Mouse (Mus musculus): Measurements from ENCODE around the gene Dbndd1. TPM values are rescaled to one million over a fixed set of nuclear protein-coding genes. Genes with fewer than 3 reads are reported as not detected.
"Not testable (repeated sequence)": the region's sequence is repeated elsewhere in the genome, so short reads cannot be mapped to it uniquely, and the experiment has no call there.

The Dbndd1 gene
- total RNA-seq, 2 experiments from 2014 or later = 0.14 to 0.18 TPM

DNA sequence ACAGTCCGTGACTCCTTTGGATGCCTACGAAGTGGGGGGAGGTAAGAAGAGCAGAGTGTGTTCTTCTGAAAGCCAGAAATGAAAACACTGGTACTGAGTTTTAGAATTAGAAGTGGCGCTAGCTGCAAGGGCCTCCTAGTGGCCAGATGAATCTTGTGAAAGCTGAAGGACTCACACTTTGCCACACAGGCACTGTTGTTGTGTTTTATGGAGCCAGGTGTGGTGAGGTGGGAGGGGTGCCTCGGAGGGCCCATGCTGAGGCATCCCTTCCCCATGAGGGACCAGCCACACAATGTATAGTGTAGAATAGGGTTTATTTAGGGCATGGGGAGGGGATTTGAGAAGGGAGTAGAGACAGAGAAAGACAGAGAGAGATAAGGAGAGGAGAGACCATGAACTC lies 17.6 kb downstream of the Dbndd1 start:
- no peak for DNase-seq

DNA sequence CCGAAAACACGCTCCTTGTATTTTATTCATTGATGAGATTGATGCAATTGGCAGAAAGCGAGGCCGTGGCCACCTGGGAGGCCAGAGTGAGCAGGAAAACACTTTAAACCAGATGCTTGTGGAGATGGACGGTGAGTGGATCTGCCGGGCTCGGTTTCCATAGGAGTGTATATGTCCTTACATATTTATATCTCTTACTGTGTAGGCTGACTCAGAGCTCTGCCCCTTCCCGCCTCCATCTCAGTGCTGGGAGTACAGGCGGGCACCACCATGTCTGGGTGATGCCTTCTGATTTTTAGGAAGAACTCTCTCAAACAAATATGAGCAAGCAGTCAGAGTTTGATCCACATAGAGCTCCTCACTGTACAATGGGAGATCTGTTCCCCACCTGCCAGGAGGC lies 22.4 kb downstream of the Dbndd1 start:
- DNase-seq = no peak

DNA sequence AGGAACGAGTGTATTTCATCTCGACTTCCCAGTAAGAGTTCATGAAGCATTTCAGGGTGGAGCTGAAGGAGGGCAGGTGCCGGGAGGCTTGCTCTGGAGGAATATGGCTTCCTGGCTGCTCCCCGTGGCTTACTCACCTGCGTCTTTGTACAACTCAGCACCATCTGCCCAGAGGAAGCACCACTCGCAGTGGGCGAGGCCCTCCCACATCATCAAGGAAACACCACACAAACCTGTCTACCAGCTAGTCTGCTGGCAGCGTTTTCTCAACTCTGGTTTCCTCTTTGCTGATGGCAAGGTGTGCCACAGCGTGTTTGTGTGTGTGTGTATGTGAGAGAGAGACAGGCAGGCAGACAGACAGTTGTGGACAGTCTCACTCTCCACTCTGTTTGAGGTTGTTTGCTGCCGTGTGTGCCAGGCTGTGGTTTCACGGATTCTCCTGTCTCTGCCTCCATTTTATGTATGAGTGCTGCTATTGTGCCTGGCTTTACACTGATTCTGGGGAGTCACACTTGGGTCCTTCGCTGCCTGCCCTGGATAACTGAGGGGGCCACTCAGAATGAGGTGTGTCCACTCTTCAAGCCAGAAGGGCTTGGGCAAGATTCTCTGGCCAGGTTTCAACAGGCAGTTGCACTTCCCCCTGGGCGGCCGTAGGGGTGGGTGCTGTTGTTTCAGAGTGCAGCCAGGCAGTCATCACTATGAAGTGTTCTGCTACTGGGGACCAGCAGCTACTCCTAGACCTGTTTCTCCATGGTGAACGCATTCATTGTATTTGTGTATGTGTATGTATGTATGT lies 23.8 kb downstream of the Dbndd1 start:
- DNase-seq = no peak

DNA sequence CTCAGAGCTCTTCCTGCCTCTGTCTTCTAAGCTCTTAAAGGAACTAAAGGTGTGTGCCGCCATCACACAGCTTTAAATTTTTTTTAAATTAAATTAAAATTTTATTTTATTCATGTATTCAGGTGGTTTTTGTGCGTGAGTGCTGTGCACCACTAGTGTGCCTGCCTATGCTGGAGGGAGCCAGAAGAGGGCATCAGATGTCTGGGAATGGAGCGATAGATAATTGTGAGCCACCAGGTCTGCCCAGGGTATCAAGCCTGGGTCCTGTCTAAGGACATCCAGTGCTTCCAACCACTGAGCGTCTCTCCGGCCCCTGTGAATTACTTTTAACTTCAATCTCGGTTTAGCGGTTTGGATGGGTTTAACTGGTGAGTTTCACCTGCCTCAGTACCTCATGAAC lies 32.6 kb downstream of the Dbndd1 start:
- DNase-seq = no peak

DNA sequence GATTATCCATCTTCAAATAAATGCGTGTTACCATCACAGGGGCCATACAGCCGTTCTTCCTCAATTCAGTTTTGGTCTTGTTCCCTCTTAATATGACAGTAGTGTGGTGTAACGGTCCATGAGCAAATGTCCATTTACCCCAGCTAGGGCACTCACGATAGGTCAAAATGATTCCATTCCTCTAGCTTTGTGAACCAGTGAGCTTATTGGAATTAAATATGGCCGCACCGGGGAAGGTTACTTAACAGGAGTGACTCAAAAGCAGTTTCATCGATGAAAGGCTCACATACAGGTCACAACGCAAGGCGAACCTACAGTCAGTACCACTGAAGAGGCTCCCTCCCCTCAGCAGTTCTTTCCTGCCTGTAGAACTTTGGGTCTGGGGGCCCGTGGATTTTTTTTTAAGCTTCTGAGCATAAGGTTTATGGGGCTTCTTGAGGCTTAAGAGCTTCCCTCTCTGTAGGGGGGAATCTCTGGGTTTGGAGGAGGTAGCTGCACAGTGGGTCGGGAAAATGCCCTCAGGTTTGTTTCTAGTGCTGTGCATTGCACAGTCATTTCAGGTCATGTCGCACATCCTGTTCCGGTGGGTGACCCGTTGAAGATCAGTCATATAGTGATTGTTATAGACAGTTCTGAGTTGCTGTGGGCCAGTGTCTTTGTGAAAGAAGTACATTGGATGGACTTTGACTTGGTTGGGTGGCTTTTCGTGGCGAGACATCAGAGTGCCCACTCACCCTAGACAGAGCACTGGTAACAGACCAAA lies 36.6 kb downstream of the Dbndd1 start:
- no peak for DNase-seq

DNA sequence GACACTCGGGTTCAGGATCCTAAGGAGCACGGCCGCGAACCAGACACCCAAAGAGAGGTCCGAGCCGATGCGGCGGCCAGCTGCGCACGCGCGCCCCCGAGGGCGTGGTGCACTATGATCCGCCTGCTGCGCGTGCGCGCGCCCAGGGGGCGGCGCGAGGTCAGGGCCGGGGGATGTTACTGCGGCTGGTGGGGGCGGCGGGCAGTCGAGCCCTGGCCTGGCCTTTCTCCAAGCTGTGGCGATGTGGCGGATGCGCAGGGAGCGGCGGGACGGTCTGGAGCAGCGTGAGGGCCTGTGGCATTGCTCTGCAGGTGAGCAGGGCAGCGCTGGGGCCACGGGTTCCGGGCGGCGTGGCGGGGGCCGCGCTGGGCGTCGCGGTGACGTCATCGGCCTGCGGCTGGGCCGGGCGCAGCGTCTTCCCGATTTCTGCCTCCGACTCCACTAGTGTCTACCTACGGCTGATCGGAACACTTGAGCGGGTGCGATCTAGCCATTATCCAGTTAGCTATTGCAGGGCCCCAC lies 37.5 kb downstream of the Dbndd1 start, which contains the start of gene Afg3l1:
Gene Afg3l1, plus strand, starts transcription at position 167 of the 522 bp plus-strand sequence.
- DNase-seq = peak; percentile 94

DNA sequence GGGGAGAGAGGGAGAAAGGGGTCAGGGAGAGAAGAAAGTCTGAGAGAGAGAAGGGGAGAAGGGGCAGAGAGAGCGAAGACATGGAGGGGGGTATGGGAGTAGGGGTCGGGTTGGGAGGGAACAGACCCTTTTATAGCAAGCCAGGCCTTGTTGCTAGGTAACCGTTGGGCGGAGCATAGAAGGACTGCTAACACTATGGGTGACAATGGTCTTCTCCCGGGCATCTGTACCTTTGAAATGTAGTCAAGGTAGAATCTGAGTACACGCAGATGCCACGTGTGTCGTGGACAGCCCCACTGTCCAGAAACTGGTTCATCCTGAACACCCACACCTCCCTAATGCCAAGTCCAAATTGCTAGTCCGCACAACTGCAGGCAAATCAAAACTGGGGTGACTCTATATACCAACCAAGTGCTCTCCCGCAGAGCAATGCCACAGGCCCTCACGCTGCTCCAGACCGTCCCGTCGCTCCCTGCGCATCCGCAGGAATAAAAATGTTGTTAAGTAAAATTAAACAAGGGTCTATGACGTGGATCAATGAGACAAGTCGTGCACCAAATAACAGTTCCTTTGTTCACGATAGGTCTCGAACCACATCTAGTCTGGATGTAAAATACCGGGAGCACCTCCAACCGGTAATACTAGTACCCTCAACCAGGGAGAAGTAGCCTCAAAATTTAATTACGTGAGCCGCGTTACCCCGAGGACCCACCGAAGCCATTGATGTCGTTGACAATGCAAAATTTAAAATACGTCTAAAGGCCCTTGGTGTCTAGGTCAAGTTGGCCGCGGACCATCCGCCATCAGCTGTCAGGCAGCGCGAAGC lies 38.1 kb downstream of the Dbndd1 start:
- DNase-seq = no peak

DNA sequence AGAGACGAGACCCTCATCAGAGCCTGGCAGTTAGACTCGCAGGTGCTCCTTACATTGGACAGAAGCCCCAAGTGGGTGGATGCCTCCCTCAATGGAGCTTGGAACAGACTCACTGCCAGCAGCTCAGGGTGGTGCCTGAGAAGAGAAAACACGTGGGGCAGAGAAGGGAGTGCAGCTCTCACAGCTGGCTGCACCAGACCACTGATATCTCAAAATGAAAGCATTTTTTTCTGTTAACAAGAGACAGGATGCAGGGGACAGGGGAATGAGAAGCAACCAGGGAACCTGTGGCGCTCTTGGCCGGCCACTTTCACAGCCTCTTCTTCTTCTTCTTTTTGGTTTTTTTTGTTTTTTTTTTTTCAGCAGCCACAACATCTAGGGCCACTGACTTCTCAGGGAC lies 40.7 kb downstream of the Dbndd1 start:
- DNase-seq = not testable (repeated sequence)

DNA sequence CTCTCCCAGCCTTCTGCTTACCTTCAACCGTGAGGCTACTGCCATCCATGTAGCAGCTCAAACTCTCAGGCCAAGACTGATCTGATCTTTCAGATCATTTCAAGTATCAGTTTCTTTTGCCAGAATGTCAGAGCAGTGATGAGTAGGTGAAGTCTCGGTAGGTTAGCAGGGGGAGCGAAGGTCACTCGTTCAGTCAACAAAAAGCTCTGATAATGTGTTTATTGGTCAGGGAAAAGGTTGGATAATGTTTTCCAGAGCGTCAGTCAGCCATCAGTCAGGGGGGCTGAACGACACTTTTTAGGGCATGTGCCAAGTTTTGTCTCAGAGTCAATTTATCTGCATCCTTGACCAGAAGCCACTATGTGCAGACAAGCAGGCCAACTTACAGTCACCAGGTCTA lies 42.3 kb downstream of the Dbndd1 start:
- not testable (repeated sequence) for DNase-seq

DNA sequence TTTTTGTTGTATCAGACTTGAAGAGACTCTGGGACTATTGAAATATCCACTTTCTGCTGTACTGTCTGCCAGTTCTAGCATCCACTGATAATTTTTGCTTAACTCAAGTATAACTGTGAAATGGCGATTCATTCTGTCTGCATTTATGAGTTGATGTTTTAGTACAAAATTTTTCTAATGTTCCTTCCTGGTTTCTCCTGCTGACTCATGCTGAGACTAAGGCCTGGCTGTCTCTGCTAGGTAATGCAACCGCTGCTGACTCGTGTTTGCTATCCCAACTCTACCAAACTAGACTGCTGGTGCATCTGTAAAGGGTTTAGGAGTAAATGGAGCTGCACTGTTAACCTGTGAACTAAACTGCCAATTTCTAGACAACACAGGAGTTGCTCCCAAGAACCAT lies 47.8 kb downstream of the Dbndd1 start:
- no peak for DNase-seq

DNA sequence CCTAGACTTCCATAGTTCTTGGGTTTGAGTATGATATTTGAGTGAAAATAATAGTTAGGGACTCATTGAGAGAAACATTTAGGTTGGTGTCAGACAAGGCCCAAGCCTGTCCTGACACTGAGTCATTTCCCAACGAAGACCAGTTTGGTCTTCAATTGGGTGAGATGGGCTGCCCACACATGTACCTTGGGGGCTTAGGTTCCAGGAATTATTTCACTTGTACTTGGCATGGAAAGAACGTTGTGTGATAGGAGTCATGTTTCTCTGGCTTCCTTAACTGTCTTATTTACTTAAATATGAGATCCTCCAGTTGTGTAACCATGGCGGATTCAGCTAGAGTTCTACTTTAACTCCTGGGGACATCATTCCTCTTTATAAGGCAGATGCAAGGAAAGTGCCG lies 51.6 kb downstream of the Dbndd1 start:
- DNase-seq = no peak

Other genes with a start within 250 kb of the Dbndd1 start
- 1 to 10 TPM; 4.6 to 6.2 TPM for gene Fanca, start 196.9 kb downstream of the Dbndd1 start, total RNA-seq (2021)
- gene Spire2, start 182.8 kb downstream of the Dbndd1 start, total RNA-seq (2021) = 1 to 10 TPM in 1 of 2 experiments, under 1 TPM in 1; 0.86 to 1.2 TPM
- gene Tcf25, start 141.7 kb downstream of the Dbndd1 start, total RNA-seq (2021) = 100 to 1,000 TPM; 144 to 157 TPM
- not detected for gene Mc1r, start 108.4 kb downstream of the Dbndd1 start, total RNA-seq (2021)
- 1 to 10 TPM; 1.8 to 1.9 TPM for gene Tubb3, start 104.0 kb downstream of the Dbndd1 start, total RNA-seq (2021)
- 10 to 100 TPM; 35.8 to 37.6 TPM for gene Def8, start 91.9 kb downstream of the Dbndd1 start, total RNA-seq (2021)
- gene Afg3l1, start 37.6 kb downstream of the Dbndd1 start, total RNA-seq (2021) = 10 to 100 TPM; 34.3 to 37.5 TPM
- gene Gas8, start 3.4 kb upstream of the Dbndd1 start, total RNA-seq (2021) = 1 to 10 TPM; 5.8 to 7.8 TPM
- 1 to 10 TPM; 4.1 to 4.7 TPM for gene Rhou, start 138.5 kb upstream of the Dbndd1 start, total RNA-seq (2021)

Data from gastrocnemius, postnatal 10 days (tissue).